Mouse (Mus musculus) brain, embryonic 14.5 days (tissue): ENCODE results near the gene Esrrg. TPM values are rescaled to one million over a fixed set of nuclear protein-coding genes. Genes with fewer than 3 reads are reported as not detected.

Experiments used
- DNase-seq: peaks from one replicate; pipeline ENCODE4 v3.0.0-alpha.2; 2011; ENCODE audit warnings: low read depth
- CTCF ChIP-seq: fragments of 200-500 bp; IDR thresholded peaks from 2 replicates; pipeline ENCODE4 v1.5.1; 2012; ENCODE audit warnings: inconsistent platforms, mild to moderate bottlenecking, moderate library complexity, borderline replicate concordance; ENCODE audit not compliant: insufficient read depth, insufficient read length; ENCODE audit errors: extremely low read depth
- POLR2A ChIP-seq: fragments of 200-500 bp; IDR thresholded peaks from 2 replicates; pipeline ENCODE4 v1.6.1; 2012; ENCODE audit warnings: mild to moderate bottlenecking, inconsistent platforms, borderline replicate concordance; ENCODE audit not compliant: poor library complexity, insufficient read depth, insufficient read length, severe bottlenecking; ENCODE audit errors: extremely low read depth
- polyA plus RNA-seq: library from polyadenylated mRNA; depleted of rRNA; stranded (reverse); fragments of >200 nt; gene quantifications from 2 replicates; pipeline ENCODE4 v1.2.3, GENCODE M21; 2012

Gene Esrrg
- polyA plus RNA-seq, 1 experiment: 31.4 TPM

DNA sequence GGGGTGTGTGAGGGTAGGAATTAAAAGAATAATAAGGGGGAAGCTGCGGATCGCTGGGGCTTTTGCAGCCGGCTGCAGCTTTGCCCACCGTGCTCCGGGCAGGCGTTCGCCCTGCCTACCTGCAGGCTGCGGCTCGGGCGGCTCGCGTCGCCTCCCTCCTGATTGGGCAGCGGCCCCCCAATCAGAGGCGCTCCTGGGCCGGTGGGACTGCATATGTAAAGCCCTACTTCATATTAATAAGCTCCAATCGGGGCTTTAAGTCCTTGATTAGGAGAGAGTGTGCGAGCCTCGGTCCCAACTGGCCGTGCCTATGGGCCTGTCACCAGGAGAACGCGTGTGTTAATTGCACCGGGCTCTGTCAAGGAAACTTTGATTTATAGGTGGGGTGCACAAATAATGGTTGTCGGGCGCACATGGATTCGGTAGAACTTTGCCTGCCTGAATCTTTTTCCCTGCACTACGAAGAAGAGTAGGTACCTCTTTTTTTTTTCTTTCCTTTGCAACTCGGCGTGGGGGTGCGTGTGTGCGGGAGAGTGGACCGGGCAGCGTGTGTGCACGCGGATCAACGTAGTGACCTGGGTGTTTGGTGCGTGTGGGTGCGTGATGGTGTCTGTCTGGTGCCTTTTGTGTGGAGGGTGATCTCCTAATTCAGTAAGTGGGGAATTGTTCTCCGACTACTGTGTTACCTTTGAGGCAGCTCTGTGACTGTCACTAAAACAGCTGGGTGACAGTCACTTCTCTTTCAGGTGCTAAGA, 389.2 kb downstream of the Esrrg start:
- TF ChIP-seq POLR2A (peak; percentile 26; the same call in 1 of the 2 replicates), CTCF (no peak)
- peak; percentile 95 for DNase-seq

DNA sequence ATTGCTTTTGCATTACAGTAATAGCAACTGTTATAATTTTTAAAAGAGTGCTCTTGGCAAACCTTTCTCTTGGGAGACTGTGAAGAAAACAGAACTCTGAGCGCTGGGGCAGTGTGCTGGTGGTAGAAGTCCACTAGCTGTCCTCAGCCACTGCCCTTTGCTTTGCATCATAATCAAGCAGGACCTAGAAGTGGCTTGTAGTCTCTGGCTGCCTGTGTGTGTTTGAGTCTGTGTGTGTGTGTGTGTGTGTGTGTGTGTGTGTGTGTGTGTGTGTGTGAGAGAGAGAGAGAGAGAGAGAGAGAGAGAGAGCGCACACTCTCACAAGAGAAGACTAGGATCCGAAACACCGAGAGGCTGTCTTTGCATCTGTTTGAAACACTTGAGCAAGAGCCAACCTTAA, 390.5 kb downstream of the Esrrg start:
- no peak for DNase-seq
- TF ChIP-seq CTCF (no peak), POLR2A (no peak)

DNA sequence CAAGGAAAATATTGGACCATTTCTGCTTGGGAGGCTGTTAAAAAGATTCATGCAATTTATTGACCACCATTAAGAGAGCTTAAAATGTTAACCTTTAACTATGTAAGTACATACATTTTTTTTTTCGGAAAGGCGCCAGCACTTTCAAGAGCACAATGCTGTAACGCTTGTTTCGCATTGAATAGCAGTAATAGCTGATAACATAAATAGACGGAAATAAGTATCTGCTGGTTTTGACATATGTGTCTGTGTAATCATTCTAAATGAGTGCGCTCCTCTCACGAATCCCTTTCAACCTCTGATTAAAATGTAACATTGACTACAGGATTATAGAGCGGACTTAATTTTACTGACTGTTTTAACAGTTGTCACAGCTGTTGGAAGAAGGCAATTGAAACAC, 391.6 kb downstream of the Esrrg start:
- peak; percentile 74 for DNase-seq
- TF ChIP-seq CTCF: no peak
- TF ChIP-seq POLR2A: no peak

DNA sequence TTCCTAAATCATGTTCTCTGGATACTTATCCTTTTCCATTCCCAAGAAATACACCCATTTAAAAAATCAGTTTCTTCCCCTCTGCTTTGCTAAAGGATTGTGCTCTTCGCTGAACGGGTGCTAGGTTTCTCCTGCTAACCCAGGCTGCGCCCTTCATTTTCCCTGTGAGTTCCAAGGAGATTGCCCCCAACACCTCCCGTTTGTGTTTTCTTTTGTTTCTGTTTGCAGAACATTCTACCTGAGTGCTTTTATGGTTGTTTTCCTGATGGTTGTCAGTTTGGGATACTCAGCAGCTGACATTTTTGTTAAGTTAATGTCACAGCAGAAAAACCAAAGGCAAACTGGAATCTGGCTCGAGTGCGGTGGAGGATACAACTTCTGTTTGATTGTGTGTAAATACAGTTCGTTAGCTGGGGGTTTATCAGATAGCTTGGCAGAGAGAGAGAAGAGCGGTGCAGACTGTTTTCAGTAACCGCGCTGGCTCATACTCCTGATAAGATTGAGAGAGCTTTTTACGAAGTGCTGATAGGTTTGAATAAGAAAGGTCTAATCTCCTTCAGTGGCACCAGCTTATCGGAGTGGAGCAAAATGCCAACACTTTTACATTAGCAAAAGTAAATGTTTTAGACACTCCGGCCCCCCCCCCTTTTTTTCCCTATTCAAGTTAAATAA, 398.4 kb downstream of the Esrrg start:
- DNase-seq: no peak
- TF ChIP-seq CTCF (no peak), POLR2A (no peak)

DNA sequence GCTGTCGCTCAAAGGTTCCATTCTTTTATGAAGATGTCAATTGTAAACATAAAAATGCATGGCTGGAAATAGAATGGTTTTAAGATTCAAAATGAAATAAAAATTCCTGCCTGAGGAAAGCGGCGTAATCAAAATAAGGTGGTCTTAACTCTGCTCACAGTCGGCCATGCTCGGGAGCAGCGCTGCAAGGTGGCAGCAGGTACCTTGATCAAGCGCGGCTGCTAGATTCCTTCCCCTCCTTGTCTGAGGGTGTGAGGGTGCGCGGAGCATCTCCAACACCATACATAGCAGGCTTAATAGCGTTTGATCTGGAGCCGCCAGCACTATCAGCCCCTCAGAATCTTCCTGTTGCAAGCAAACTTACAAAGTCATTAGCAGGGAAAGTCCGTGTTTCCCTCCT, 399.9 kb downstream of the Esrrg start:
- peak; percentile 40 for DNase-seq
- TF ChIP-seq CTCF (no peak), POLR2A (no peak)

DNA sequence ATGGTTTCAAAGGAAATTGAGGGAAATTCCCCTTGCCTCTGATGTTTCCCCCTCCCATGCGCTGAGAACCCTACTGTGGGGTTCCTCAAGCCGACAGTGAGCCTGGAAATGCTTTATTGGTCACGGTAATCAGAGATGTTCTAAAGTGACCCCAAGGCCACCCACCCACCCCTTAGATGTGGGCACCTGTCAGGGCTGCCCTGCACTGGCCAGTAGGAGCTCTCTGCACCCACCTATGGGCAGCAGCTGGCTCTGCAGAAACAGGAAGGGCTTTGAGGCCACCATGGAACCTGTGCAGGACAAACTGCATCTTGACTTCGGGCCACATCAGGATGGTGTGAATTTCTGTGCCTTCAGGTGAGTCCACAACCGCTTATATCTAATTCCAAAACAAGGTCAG, 401.3 kb downstream of the Esrrg start:
- no peak for DNase-seq
- TF ChIP-seq CTCF (no peak), POLR2A (no peak)

DNA sequence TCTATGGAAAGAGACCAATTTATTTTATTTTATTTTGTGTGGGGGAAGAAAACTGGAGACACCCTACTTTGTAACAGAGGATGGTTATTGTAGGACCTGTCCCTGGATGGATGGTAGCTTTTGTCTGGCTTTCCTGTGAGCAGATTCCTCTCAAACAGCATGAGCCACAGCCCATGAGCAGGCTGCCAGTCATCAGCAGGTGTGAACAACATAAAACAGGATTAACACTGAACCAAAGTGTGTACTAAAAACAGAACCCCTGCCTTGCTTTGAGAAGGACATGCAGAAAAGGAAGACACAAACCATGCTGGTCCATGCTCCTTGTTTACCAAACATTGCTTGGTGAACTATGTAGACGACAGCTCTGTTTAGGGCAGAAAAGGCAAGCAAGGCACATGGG, 402.3 kb downstream of the Esrrg start:
- TF ChIP-seq POLR2A (no peak), CTCF (no peak)
- DNase-seq: no peak

DNA sequence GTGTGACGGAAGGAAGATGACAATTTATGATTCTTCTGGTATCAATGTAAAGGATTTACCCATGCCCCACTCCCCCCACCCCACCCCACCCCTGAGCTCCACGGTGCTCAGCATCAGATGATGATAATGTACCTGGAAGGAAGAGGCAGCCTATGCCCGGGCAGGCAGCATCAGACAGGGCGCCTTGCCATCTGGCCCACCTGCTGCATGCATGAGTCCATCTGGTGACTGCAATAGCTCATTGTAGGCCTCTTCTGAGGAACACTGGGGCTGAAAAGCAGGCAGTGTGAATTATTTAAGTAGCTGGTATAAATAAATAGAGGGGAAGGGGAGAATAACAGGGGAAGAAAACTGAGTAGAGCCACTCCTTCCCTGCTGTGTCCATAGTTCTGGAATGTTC, 405.8 kb downstream of the Esrrg start:
- DNase-seq: peak; percentile 82
- TF ChIP-seq CTCF (no peak), POLR2A (no peak)

DNA sequence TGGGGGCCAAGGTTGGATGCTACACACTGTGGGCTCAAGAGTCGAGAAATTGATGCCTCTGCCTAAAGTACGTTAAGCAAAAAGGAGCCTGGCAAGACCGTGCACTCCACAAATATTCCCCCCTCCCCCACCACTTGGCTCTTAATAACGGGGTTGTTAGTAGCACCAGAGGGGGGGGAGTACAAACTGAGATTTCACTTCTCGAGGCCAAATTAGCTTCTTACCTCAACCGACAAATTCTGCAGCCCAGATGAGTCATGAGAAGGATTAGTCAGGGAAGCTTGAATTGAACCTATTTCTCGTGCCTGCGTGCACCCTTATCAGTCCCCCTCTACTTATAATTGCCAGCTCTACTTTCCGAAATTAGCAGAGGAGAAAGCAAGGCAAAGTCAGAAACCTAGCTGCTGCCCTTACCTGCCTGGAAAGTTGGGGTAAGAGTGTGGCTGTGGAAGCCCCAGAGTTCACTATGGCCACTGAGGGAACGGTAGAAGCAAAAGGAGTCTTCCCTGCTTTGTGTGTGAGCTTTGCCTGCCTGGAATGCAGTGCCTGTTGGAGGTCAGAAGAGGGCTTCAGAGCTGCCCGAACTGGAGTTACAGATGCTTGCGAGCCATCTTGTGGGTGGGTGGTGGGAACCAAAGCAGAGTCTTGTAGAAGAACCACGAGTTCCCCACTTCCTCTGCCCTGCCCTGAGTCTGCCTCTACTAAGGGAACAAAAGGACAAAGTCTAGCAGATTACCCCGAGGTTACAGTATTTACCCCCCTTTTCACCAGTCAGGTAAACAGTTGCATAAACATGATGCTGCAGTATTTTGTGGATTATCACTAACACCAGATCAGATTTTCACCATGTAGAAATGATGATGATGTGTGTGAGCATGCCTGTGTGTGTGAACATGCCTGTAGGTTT, 409.6 kb downstream of the Esrrg start:
- peak; percentile 54 for DNase-seq

DNA sequence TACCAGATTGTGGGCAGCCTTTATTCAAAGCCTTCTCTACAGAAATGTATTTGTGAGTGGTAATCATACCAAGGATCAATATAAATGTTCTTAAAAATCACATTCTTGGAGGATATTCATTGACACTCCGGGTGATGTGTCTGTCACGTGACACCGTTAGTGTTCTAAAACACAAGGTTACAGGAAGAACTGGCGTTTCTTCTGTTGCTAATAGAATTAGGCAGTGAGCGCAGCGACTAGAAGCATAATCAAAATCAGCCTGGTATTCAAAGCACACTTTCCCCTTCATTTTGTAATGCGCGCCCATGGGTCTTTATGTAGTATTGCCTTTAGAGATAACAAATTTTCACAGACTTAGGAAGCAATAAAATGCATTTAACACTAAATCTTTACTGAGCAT, 420.6 kb downstream of the Esrrg start:
- peak; percentile 46 for DNase-seq
- TF ChIP-seq CTCF (no peak), POLR2A (no peak)

More for the DNA sequence above, 409.6 kb downstream of the Esrrg start:
- TF ChIP-seq POLR2A (no peak), CTCF (no peak)

DNA sequence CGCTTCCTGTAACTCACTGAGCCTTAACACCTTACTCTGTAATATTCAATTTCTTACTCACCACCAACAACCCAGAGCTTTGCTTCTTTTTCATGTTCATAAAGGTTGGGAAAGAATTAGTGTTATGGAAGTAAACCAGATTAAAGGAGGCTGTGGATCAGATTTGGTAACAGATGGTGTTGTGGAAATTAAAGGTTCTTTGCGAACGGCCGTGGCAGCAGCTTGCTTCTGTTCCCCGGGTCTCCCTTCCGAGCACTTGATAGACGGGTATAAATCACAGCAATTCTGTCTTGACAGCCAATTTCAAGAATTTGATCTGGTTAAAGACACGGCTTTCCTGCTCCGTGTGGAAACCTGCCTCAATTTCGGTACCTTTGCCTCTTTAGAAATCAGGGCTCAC, 421.5 kb downstream of the Esrrg start:
- TF ChIP-seq CTCF (no peak), POLR2A (no peak)
- peak; percentile 77 for DNase-seq
